Mouse (Mus musculus) ES-Bruce4 (cell line): ENCODE measurements around the gene Vps37c.

Experiments
- CTCF ChIP-seq: IDR thresholded peaks from one replicate; pipeline ENCODE4 v1.8.1; 2011; ENCODE audit warnings: low read depth, low read length
- EP300 ChIP-seq: IDR thresholded peaks from 2 replicates; pipeline ENCODE4 v1.6.1; 2011; ENCODE audit warnings: low read depth, low read length; ENCODE audit not compliant: insufficient read depth
- POLR2A ChIP-seq: IDR thresholded peaks from one replicate; pipeline ENCODE4 v1.8.1; 2011; ENCODE audit warnings: low read length; ENCODE audit not compliant: insufficient read depth

DNA sequence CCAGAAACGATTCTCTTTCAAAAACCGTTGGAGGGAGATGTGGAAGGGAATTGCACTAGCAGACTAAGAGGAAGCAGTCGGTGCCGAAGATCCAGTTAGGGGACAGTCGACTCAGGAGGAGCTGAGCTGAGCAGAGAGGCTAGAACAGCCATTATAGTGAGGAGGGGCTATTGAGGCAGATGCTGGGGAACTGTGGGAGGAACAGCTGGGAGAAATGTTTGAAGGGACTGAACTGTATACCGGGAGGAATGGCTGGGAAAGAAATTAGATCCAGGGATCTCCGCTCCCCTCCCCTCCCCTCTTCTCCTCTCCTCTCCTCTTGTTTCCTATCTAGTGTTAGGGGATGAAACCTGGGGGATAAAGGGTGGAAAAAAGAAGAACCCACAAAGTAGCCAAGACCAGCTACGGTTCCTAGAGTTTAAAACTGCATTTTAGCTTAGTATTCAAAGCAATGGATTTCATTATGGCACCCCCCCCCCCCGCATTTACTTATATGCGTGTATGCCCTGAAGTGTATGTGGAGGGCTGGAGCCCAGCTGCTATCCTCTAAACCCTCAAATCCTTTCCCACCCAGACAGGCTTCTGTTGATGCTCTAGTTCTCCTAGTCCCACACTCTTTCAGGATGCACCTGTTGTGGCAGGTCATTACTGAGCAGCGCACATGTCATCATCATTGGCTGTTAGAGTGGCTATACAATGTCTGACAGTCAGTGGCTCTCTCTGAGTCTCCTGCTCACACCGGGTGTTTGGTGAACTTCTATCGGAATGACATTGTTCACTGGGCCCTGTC, 47.8 kb upstream of the Vps37c start:
- TF ChIP-seq CTCF (no peak), POLR2A (no peak), EP300 (no peak)
